Mouse (Mus musculus) heart, adult 8-10 months (tissue): ENCODE measurements around the gene Slco4a1. TPM values are rescaled to one million over a fixed set of nuclear protein-coding genes. Genes with fewer than 3 reads are reported as not detected.

Source experiments
- DNase-seq: peaks from one replicate; pipeline ENCODE4 v3.0.0; 2022; ENCODE audit warnings: low spot score
- total RNA-seq, 4 experiments: library from RNA; stranded (reverse); gene quantifications; 2 replicates each; pipeline ENCODE4 v1.2.4; 2022

Slco4a1 gene
- total RNA-seq, 4 experiments from 2014 or later = 0.09 to 0.34 TPM; not detected in 2

DNA sequence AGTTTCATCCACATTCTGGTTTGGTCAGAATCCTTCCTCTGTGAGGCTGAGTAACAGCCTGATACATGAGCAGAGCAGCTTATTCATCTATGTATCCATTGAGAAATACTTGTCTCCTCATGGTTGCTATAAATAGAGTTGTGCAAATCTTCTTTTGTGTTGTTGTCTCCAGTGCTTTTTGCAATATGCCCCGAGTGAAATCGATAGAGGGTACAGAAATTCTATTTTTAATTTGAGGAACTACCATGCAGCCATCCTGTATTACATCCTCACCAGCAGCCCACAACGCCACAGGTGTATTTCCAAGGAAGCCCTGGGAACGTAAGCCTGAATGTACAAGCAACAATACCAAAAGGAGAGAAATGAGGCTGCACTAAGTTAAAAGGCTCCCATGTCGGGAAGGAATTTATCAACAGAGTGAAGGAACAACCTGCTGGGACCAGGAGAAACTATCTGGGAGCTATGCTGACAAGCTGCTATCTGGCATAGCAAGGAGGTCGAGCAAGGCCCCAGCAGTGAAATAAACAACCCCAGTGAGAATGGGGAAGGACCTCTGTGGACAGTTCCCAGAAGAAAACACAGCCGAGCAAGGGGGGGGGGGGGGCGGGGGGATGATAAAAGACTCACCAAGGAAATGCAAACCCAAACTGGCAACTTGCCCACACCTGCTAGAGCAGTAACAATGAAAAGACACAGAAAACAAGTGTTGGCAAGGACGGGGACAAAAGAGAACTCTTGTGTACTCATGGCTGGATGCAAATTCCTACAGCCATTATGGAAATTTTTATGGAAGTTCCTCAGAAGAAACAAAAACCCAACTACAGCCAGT lies 10.9 kb upstream of the Slco4a1 start:
- no peak for DNase-seq

DNA sequence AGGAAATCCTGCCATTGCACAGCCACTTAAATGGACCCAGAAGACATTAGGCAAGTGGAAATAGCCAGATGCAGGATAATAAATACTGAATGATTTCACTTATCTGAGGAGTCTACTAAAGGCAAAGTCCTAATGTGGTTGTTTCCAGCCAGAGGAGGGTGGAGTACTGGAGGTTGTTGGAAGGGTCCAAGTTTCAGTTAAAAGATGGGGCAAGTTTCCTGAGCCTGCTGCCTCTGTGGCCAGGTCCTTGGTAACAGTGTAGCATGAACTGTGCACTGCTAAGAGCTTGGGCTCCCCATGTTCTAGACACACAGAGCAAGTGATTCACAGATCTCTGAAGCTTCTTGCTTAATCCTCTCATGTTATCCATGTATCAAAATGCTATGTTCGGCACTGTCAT lies 10.1 kb upstream of the Slco4a1 start:
- no peak for DNase-seq

GRCm38 (mm10) chr2:180449007-180449406 lies 7.0 kb upstream of the Slco4a1 start:
- no peak for DNase-seq

DNA sequence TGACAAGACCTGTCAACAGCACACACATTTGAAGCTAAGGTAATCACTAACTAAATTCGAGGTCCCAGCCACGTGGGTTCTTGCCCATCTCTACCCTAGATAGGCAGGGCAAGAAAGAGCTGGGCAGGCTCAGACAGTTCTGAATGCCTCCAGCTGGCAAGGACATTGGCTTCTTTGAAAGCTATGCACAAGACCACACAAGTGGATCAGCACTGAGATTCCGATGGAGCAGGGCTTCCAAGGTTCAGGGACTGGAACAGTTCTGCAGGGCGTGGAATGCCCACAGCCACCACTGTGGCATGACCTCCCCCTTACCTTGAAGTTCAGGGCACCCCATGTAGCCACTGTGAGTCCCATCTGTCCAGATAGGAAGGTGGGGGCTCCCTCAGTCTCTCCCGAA lies 5.5 kb upstream of the Slco4a1 start:
- DNase-seq = no peak

DNA sequence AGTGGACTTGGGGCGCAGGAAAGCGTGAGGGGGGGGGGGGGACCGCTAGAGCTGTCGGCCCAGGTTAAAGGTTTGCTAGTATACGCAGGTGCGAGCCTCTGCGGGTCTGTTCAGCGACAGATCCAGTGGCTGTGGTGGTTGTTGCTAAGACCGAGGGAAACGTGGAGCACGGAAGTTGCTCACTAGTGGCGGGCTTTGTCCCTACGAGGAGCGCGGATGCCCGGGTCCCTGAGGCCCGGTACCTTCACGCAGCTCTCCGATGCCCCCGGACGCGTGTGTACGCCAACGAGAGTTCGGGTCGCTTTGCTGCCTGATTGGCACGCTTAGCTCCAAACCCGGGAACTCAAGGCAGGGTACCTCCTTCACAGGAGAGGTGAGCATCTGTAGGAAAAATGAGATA lies 660 bp downstream of the Slco4a1 start:
- no peak for DNase-seq

GRCm38 (mm10) chr2:180457680-180458079 lies 1.6 kb downstream of the Slco4a1 start:
- no peak for DNase-seq

GRCm38 (mm10) chr2:180459437-180459836 lies 3.4 kb downstream of the Slco4a1 start:
- DNase-seq = no peak

GRCm38 (mm10) chr2:180460801-180461200 lies 4.8 kb downstream of the Slco4a1 start:
- DNase-seq = no peak

GRCm38 (mm10) chr2:180462593-180462992 lies 6.5 kb downstream of the Slco4a1 start:
- DNase-seq = no peak

DNA sequence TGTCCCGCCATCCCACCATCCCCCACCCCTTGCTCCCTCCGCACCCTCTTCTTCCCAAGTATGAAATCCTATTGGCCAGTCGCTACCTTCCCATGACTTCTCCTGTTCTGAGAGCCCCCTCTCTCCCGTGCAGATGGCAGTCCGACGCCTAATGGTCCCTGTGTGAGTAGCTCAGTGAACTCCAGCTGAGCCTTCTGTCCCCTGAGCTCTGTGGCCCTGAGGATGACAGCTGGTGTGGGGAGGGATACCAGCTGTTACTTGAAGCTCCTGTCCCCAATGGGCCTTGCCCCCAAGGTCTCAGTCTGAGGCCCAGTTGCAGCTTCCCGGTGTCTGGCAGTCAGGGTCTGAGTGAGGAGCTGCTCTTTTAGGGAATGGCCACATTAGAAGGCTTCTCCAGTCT lies 10.5 kb downstream of the Slco4a1 start:
- DNase-seq = no peak

GRCm38 (mm10) chr2:180468871-180469270 lies 12.8 kb downstream of the Slco4a1 start:
- DNase-seq = no peak

GRCm38 (mm10) chr2:180469768-180470167 lies 13.7 kb downstream of the Slco4a1 start:
- peak; percentile 13 for DNase-seq

DNA sequence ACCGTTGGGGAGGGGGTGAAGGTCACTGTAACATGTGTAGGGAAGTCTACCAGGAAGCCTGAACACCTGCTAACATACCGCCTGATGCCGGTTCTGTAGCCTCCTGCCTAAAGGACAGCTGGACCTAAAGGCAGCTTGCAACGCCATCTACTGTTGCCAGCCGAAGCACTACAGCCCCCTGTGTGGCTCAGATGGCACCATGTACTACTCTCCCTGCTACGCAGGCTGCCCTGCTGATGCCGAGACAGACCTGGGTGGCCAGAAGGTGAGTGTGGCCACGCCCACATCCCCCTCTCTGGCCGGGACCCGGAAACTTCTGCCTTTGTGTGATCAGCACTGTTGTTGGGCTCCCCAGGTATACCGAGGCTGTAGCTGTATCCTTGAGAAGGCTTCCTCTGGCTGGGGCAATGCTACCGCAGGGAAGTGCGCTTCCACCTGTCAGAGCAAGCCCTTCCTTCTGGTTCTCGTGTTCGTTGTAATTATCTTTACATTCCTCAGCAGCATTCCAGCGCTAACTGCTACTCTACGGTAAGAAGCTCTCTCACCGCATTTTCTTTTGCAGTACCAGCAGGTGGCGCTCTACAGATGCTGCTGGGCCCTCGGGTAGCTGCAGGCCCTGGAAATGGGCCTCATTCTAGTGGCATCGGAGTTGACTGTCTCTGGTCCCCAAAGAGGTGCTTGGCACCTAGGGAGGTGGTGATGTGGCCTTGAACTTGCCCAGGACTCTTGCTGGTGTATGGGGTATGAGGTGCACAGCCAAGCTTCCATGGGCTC lies 16.4 kb downstream of the Slco4a1 start:
- DNase-seq = no peak

- DNase-seq = peak; percentile 33
These were observed 17.0 kb downstream of the Slco4a1 start for GRCm38 (mm10) chr2:180473080-180473440.

GRCm38 (mm10) chr2:180474864-180475263 lies 18.8 kb downstream of the Slco4a1 start:
- no peak for DNase-seq

- no peak for DNase-seq
These were observed 26.2 kb downstream of the Slco4a1 start for GRCm38 (mm10) chr2:180482274-180482673.

GRCm38 (mm10) chr2:180484882-180485281 lies 28.8 kb downstream of the Slco4a1 start:
- DNase-seq = no peak

- DNase-seq = no peak
These were observed 29.3 kb downstream of the Slco4a1 start for GRCm38 (mm10) chr2:180485306-180485705.

DNA sequence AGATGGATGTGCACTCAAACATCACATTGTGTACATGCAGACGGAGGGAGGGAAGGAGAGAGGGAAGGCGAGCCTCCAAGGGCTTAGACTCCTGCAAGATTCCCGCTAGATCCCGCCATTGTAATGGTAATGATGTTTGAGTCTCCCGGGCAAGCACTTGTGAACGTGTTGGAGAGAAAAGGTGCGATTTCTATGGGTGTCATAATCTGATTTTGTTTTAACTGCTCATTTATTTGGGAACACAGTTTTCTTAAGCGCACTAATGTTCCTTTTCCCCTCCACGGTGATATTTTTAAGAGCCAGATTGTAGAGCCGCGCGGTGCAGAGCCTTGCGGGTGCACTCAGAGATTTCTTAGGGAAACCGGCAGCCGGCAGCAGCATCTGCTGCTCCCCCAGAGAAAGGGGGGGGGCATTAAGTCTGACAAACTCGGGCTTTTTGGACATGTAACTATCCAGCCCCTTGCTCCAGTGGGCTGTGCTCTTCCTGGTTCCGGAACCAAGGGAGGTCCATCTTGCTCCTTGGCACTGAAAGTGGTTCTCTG lies 32.2 kb downstream of the Slco4a1 start:
- DNase-seq = no peak

DNA sequence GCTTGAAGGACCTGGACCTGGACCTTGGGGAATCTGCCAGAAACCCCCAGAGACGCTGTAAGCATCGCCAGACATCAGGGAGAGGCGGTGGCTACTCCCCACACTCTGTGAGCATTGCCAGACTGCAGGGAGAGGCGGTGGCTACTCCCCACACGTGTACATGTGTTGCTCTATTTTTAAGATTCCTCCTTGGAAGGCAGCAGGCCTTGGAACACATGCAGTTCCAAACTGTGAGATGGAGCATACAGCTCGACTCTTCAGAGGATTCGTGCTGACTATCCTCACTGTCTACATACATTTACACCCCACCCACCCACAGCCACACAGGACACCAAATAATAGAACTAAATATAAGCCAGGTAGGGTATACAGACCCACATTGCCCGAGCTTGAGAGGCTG lies 39.9 kb downstream of the Slco4a1 start:
- no peak for DNase-seq

DNA sequence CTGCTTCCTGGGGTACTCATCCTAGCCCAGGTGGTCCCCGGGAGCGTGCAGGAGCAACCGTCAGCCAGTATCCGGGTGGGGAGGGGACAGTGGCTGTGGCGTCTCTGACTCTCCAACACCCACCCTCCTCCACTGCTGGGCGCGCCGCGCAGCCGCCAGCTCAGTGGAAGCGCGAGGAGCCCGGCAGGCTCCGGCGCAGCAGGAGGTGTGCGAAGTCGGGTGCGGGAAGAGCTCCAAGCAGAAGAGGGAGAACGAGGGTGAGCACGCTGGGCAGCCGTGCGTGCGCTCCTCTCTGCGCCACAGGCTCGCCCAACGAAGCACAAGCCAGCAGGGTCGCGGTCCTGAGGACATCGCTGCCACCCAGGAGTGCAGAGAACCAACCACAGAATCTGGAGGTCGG lies 43.7 kb downstream of the Slco4a1 start, which contains the start of gene Ntsr1:
TSS of gene Ntsr1 (plus strand) at position 236 of the 400 bp plus-strand sequence.
- no peak for DNase-seq

DNA sequence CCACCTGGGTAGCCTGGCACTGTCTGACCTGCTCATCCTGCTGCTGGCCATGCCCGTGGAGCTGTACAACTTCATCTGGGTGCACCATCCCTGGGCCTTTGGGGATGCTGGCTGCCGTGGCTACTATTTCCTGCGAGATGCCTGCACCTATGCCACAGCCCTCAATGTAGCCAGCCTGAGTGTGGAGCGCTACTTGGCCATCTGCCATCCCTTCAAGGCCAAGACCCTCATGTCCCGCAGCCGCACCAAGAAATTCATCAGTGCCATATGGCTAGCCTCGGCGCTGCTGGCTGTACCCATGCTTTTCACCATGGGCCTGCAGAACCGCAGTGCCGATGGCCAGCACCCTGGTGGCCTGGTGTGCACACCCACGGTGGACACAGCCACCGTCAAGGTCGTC lies 44.7 kb downstream of the Slco4a1 start:
- no peak for DNase-seq
